Mouse (Mus musculus): ENCODE results near the gene Sec24b.

Sec24b gene

DNA sequence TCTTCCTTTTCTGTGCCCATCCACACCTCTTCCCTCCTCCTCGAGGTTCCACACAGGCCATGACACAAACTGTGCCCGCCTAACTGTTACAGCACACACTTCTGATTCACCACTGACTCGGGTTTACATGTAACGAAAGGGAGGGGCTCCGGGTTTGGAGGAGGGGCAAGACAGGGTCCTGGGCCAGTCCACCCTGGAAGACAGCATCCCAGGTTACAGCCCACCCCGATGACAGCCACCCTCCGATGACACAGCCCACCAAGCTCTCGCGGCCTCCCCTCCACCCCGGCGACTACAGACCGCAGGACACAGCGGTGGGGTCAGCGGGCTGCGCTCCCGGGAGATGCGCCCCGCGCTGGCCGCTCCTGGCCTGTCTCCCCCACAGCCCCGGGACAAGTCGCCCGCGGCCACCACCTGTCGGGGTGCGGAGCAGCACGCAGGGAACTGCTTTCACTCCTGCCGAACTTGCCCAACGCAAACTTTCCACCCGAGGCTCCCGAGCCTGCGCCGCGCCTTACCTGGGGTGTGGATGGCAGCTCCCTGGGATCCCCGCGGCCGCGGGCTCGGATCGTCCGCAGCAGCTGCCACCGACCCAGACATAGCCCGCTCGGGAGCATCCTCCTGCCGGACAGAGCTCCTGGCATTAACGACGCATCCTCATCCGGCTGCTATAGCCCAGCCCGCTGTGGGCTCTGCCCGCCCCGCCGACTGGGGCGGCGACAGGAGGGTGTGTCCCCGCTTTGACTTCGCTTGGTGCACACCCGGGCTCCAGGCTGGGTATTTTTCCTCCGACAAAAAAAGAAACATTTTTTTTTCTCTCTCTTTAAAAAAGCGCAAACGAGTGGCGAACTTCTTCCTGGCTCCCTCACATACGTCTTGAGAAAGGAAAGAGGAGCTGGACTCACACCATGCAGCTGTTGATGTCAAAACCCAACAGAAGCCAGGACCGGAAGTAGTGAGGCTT lies 91.6 kb downstream of the Sec24b start, which contains the start of gene Mcub:
TSS of gene Mcub (minus strand) at position 775 of the 964 bp plus-strand sequence.
- DNase-seq: peak; percentile 7 to 12

DNA sequence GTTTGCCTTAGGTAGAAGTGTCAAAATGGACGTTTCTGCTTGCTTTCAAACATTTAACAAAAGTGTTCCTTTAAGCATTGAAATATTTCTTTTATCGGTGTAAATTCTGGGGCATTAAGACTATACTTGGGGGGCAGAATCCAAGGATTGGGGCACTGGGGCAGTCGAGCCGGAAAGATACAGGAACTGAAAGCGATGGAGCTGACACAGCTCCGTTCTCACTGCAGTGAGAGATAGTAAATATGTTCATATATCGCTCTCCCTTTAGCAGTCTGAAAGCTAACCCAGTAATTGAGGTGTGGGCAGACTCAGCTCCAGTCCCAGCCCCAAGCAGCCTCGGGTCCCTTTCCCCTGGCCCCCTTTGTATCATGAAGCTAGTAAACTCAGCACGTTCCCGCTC lies 92.3 kb downstream of the Sec24b start:
- DNase-seq: no peak

DNA sequence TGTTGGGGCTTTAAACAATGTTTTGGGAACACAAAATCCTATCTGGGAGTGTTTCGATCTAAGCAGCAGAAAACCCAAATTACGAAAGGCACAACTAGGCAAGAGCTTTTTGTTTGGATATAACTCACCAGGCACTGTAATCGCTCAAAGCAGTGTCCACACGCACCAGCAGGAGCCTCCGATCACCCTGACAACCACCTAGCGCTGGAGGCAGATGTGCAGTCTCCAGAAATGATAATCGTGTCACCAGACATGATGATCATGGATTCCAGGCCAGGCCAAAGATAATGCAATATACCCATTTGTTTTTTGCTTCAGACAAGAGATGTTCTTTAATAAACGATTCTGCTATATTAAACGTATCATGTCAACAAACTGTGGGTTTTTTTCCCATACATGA lies 93.5 kb downstream of the Sec24b start:
- no peak for DNase-seq

DNA sequence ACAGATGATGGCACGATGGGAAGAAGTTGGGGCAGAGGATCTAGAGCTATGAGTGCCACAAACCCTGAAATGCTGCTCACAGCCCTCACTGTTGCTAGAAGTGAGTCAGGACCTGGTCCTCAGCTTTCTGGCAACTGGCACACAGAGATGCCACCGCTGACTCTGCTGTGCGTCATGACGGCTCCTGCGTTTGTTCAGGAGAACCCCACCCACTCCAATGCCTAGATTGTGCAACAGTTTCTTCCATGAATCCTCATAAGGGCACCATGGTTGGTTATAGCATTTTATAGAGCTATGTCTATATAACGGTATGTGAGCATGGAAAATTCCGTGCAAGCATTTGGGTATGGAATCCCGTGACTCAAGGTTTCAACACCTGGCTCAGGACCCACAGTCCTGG lies 96.7 kb downstream of the Sec24b start:
- DNase-seq: no peak

DNA sequence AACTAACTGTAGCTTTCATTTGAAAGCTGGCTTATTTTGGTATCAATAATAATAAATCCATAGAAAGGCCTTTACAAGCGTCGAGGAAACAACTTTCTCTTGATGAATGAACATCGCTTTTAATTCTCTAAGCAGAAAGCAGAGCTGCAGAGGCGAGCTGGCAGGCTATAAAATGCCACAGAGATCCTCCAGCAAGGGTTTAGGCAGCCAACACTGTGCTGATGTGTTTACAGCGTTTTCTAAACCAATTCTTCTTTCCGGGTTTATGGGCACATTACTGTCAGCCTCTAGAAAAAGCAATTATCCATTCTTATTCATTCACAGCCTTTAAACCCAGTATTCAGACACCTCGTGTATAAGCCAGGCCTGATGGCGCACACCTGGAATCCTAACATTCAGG lies 98.8 kb downstream of the Sec24b start:
- no peak for DNase-seq

DNA sequence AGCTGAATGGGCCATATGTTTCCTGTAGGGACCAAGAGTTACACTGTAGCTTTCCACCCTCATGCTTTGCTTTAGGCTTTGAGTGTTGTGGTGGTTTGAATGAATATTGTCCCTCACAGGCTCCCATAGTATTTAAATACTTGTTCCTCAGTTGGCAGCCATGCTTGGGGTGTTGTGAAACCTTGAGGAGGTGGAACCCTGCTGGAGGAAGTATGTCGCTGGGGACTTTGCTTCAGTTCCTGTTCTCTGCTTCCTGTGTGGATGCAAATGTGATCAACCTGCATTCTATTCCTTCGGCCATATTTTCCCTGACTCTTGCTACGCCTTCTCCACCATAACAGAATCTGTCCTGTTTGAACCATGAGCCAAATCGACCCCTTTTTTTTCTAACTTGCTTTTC lies 108.1 kb downstream of the Sec24b start:
- DNase-seq: no peak

DNA sequence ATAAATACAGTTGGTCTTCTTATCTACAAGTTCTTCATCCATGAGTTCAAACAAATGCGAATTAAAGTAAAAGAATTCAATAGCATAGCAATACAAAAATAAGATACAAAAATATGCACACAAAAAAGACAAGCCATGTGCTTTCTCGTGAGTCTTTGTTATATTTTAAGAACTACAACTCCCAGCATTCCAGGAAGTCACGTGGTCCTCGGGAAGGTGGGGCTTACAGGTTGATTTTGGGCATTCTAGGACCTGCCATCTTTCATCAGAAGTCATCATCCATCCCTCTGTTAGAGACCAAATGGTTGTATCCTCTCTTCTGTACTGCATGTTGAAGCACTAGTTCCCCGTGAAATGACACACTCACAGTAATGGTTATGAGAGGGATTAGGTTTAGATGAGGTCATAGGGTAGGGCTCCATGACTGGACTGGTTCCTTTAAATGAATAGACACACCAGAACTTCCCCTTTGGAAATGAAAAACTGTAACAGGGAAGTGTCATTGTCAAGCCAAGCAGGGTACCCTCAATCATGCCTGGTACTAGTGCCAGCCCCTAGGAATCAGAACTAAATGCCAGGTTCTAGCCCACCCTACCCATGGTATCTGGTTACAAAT lies 112.1 kb downstream of the Sec24b start:
- no peak for DNase-seq

DNA sequence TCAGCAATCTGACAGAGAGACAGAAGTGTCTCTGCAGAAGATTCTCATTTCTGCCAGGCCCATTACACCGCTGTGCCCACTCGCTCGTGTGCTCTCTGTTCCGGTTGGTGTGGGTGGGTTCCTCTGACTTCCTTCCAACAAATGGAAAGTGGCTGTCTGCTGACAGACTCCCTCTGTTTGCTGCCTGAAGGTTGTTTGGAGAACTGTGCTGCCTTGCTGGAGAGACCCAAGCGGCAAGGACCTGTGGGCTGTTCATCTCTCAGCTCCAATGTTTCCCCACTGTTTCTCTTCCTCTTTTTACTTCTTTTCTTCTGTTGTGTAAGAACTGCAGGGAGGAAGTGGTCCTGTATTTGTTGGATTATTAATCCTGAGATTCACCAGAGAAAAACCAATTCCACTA lies 113.0 kb downstream of the Sec24b start:
- no peak for DNase-seq

DNA sequence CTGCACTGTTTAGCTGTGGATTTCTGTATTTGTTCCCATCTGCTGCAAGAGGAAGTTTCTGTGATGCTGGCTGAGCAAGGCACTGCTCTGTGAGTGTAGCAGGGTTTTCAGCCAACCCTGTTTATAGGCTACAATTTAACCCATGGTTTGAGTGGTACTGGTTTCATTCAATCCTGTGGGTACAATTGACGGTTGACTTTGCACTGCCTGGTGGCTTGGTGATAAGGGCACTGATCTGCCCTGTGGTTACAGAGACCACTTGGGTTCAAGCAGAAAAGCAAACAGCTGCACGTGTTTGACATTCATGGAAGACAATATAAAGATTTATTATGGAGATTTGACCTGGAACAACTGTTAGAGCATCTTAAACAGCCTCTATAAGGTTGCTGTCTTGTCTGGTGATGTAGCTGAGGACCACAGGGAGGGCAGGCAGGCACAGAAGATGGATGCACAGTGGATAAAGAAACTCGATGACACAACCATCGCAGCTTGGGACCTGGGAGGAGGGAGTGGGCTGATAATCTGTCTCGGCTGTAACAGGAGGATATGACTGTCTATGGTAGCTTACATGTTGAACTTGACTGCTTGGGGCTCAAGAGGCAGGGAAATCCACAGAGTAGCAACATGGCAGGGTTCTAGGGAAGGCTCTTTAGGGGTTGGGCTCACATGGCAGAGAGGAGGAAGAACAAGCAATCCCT lies 115.0 kb downstream of the Sec24b start:
- no peak for DNase-seq

DNA sequence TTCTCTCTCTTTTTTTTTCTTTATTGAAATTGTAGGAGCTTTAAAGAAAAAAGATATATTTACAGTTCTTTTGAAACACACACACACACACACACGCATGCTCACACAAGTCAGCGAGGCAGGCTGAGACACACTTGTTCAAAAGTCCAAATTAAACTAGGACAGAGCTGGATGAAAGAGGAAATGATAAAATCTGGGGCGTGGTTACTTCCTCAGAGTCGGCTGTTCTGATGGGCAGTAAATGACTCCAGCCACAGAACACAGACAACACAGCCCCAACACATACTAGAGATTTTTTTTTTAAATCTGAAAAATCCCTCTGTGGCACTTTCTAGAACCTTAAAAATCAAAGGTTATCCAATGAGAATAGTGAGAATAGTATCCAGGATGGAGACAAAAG lies 117.5 kb downstream of the Sec24b start:
- DNase-seq: no peak

DNA sequence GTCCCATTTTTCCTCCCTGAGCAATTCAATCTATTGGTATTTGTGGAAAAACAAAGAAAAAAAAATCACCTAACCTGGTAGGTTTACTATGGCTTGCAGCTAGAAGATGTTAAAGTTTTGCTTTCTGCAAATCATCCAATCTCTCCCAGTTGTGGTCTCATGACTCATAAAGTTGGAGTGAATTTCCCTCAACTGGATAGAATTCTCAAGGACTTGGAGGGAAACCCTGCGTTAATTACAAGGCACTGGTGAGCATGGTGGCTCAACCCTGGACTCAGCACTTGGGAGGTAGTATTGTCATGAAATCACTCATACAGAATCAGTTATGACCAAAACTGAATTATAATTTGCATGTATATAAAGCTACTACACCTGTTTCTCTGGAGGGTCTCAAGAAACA lies 120.1 kb downstream of the Sec24b start:
- DNase-seq: no peak

DNA sequence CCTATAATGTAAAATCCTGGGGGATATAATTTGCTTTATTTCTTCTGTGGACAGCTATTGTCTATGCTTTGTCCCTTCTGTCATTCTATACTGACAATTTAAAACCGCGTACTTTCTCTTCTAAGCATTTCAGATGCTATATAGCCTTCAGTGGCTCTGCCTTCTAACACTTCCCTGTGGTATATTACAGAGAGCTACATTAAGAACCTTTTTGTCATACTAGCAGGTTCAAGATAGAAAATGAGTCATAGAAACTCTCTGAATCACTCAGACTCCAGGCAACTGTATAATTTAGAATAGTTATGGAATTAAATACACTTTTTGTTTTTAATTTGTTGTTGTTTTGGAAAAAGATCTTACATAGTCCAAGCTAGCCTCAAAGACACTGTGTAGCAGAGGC lies 120.6 kb downstream of the Sec24b start:
- DNase-seq: no peak

DNA sequence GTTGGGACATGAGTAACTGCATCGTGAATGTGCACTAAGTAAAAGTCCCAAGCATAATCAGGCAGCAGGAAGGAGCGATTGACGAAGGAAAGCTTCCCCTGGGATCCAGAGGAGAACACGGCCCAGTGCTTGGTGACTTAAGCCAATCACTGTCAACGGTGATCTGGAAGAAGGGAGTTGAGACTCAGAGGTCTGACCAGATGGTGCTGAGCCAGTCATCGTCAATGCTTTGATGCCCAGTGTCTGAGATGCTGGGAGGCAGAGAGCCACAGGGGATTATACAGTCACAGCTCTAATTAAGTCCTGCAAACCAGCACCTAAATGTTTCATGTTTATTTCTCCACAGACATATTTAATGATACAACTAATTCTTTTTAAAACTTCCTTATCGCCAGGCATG lies 122.3 kb downstream of the Sec24b start:
- no peak for DNase-seq

DNA sequence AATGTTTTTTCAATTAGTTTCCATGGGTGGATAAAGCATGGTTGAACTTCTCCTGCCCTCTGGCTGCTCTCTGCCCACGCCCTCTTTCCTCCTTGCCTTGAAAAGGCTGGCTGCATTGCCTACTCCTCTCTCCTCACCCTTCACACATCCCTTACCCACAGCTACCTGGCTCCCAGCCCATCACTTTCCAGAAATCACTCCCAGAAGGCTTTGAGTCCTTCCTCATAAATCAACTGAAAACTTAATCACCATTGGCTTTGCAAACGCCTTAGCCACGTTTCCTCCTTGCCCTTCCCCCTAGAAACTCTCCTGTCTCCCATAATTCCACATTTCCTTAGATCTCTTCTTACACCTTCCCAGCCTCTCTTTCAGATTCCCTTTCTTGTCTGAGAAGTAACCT lies 123.5 kb downstream of the Sec24b start:
- no peak for DNase-seq

DNA sequence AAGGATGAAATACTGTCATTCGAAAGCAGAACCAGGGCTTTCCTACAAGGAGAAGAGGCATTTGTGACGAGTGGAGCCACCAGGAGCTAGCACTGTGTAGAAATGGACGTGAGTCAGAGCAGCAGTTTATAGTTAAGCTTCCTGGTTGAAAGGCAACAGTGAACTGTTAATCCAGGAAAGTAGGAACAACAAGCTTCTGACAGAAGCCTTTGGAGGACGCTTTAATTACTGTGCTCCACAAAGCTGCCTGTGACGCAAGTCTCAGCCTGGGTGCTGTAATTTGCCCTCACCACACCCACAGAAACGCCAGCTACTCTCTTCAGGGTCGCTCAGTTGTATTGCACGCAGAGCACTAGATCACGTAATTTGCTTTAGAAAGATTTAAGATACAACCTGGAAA lies 124.8 kb downstream of the Sec24b start:
- no peak for DNase-seq

All from cerebellum, adult 18-20 months (tissue).